Mouse (Mus musculus): ENCODE data around the gene Fyb. TPM values are rescaled to one million over a fixed set of nuclear protein-coding genes. Genes with fewer than 3 reads are reported as not detected.
A peak's percentile ranks its signal among the peaks of the same experiment; 100 is the strongest.

Gene Fyb
- total RNA-seq, 2 experiments from 2014 or later, result 2.0 to 3.4 TPM

DNA sequence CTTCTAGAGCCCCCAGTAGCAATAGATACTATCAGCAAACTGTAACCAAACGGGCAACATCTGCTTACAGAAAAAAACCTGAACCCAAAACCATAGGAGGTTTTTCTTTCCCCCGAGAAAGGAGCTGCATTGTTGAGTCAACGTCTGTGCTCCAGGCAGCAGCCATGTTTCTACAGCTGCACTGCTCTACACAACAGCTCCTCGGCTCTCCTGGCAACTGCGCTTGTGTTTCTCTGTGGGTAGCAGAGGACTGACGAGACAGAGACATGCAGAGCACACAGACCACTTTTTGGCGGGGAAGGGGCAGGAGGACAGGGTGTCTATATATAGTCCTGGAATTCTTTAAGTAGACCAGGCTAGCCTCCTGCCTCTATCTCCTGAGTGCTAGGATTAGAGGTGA lies 65.5 kb downstream of the Fyb start:
- intact Hi-C loops (cut with DNase I; ENCODE audit: low total_unique reads), result no loop called here
- no peak for DNase-seq

DNA sequence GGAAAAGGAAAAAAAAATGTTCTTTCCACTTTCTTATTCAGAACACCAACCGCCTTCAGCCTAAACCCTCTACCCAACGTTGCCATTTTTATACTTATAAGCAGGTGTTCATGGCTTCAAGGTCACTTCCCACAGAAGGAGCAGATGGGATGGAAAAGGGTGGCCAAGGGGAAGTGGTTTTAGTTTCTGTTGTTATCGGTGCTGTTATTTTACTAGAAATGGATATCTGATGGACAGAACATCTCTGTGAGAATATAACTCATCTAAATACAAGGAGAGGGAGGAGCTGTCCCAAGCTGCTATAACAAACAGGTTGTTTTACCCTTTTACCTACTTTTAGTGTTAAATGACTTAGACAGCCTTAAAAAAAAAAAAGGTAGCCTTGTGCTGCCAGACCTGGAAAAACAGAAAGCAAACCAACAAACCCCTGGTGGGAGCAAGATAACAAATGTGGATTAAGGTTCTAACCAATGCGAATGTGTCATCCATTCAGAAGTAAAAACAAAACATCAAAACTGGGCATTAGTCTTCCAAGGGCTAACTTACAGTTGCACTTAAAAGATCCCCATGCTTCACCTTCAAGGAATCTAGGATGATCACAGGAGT lies 68.3 kb downstream of the Fyb start:
- DNase-seq, result no peak
- intact Hi-C loops (cut with DNase I; ENCODE audit: low total_unique reads), result no loop called here

DNA sequence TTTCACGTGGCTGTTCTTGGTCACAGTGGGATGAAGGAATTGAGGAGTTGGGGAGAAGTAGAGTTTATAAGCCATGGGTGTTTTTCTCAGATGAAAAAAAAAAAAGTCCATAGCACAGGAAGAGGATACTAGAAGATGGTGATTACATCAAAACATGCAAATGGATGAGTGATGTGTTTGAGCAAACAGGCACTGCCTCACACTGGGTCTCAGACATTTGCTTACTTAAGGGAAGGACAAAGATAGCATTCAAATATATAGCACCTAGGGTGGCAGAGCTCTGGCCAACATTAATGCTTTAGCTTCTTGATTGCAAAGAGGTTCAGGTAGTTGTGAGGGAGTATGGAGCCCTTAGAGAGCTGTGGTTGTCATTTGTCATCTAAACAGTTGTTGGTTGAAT lies 68.9 kb downstream of the Fyb start:
- DNase-seq, result no peak
- intact Hi-C loops (cut with DNase I; ENCODE audit: low total_unique reads), result no loop called here

DNA sequence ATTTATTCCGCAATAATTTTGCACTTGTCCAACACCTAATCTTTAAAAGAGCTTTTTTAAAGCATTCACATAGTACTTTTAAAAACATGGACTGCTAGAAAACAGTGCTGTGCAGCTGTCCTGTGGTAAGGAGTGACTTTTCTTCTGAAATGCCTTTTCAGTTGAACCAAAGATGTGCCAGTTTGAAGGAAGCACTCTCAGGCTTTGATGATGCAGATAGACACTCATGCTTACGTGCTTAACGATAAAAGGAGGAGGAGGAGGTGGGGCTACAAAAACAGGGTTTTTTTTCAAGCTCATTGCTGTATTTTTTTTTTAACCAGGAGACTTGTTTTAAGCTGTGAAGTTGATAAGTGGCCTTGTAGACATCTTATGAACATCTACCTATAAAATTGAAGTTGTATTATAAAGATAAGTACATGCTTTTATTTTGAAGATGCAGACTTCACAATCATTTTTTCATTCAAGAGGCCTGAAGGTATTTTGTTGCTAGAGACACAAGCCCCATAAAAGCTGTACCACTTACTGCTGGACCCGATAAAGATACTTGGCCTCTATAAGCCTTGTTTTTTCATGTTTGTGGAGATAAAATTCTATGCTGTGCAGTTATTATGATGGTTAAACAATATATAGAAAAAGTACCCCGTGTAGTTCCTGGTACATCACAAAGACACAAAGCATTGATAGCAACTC lies 70.1 kb downstream of the Fyb start:
- DNase-seq, result no peak
- intact Hi-C loops (cut with DNase I; ENCODE audit: low total_unique reads), result no loop called here

DNA sequence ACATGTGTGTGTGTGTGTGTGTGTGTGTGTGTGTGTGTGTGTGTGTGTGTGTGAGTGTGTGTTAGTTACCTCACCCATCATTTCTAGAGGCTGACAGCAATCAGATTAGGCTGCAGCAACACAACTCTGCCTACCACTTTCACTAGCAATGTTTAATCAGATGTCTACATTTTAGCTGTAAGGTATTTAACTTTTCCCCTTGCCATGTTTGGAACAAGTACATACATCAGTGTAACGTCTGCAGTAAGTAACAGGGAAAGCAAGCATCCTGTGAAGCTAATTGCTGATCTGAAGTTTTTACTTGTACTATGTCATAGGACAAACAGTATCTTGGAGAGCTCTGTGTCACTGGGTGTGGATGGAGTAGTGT lies 70.6 kb downstream of the Fyb start:
- DNase-seq, result no peak
- intact Hi-C loops (cut with DNase I; ENCODE audit: low total_unique reads), result no loop called here

DNA sequence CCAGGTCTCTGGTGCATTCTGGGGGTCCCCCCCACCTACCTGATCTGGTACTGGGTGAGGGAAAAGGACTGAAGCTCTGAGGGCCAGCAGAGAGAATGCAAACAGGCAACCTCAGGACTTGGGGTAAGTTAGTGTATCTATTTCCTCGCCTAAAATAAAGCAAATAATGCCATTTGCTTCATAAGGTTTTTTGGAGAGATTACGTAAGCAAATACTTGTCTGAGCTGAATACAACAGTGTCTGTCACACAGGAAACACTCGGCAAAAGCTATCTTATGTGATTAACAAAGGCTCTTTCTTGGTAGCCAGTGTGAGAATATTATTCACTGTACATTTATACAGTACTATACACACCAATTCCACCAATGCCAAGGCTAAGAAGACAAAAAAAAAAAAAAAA lies 76.0 kb downstream of the Fyb start:
- intact Hi-C loops (cut with DNase I; ENCODE audit: low total_unique reads), result no loop called here
- DNase-seq, result no peak

DNA sequence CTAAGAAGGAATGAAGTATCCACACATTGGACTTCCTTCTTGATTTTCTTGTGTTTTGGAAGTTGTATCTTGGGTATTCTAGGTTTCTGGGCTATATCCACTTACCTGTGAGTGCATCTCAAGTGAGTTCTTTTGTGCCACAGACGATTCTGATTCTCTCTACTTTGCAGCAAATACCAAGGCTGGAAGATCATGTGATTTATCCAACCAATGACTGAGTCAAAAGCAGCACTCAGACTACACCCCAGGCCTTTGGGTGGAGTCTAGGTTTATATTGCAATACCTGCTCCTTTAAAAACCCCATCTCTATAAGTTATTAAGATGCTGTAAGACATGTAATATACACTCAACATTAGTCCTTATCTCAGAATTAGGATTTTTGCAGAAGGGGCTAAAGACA lies 77.7 kb downstream of the Fyb start:
- DNase-seq, result no peak
- intact Hi-C loops (cut with DNase I; ENCODE audit: low total_unique reads), result no loop called here

DNA sequence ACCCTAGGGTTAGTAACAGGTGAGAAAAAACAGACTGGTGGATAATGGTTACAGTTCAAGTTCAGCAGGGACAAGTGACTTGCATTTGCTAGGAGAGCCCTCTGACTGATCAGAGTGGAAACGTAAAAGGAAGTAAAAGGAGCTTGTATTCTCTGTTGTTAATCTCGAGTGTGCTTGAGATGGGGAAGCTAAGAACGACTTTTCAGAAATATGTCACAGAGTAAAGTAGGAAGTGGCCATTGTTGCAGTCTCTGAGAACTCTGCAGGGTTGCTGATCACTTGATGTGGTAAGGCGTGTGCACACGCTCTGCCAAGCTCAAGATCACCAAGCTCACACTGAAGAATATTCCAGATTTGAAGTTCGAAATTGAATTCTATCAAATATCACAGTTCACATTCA lies 78.7 kb downstream of the Fyb start:
- intact Hi-C loops (cut with DNase I; ENCODE audit: low total_unique reads), result no loop called here

DNA sequence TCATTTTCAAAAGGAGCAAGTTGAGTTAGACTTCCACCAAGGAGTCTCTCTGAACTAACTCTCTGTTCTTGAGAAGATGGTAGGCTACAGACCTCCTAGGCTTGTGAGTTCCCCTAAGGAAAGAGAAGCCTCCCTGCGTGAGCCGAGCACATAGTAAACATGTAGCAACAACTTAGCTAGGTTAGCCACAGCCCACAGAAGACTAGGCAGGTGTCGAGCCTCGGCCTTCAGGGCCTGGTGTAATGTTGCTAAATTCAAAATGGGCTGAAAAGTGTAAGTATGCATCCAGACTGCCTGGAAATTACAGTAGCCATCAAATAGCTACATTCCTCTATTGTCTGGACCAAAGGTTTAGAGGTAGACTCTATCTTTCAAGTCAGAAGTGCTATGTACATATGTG lies 79.3 kb downstream of the Fyb start:
- intact Hi-C loops (cut with DNase I; ENCODE audit: low total_unique reads), result no loop called here

More for the DNA sequence above, 78.7 kb downstream of the Fyb start:
- DNase-seq, result no peak

DNA sequence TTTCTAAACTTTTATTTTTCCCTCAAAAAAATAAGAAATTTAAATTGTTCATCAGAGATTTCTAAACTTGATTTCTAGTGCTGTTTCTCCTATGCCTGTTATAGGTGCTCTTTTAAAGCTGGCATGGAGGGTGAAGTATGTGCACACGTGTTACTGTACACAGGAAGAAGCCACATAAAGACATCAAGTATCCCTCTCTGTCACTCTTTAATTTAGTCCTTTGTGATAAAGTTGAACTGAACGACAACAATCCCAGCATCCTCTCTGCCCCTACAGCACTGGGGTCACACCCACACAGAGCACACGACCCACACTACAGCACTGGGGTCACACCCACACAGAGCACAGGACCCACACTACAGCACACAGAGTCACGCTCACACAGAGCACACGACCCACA lies 88.0 kb downstream of the Fyb start:
- no peak for DNase-seq
- intact Hi-C loops (cut with DNase I; ENCODE audit: low total_unique reads), result no loop called here

More for the DNA sequence above, 79.3 kb downstream of the Fyb start:
- no peak for DNase-seq

DNA sequence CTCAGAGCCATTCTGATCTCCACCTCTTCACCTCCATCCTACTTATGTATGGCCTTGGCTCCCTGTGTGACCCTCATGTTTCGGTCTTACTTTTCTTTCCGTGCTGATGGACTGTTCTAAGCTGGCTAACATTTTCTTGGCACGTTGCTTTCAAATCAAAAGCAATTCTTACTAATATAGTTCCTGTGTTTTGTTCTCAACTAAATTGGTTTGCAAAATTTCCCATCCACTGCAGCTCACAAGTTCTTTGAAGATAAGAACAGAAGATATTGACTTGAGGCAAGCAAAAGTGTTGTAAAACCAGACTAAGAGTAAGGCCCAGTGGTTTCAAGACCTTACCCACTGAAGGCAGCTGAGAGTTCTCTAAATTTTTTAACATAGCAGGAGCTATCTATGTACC lies 90.2 kb downstream of the Fyb start:
- DNase-seq, result no peak
- intact Hi-C loops (cut with DNase I; ENCODE audit: low total_unique reads), result no loop called here

DNA sequence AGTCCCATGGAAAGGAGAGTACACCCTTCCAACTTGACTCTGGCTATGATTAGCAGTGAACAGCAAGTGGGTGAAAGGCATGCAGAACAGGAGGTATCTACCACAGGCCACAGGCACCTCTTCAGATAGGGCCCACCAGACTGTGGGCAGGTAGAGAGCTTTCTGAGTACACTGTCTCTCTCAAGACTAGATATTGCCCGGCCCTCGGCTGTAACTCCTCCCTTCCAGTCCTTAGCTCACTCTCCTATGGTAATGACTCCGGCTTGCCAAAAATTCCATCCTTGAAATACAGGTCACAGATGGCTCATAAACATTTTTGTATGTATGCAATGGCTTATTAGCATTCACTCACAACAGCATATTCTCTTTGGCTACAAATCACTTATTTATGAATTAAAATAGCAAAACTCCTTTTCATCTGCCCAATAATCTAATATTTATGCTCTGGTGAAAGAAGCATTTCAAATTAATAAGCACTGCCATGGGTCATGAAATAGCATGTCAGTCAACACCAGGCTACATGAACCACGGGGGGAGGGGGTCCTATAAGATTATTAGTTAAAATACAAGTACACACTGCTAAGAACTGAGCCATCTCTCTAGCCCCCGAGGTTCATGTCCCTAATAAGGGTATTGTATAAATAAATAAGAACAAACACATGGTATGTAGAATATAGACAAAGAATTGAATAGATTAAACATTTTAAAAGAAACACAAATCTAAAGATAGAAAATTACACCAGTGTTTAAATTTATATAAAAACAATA lies 93.9 kb downstream of the Fyb start:
- intact Hi-C loops (cut with DNase I; ENCODE audit: low total_unique reads), result no loop called here
- DNase-seq, result no peak

DNA sequence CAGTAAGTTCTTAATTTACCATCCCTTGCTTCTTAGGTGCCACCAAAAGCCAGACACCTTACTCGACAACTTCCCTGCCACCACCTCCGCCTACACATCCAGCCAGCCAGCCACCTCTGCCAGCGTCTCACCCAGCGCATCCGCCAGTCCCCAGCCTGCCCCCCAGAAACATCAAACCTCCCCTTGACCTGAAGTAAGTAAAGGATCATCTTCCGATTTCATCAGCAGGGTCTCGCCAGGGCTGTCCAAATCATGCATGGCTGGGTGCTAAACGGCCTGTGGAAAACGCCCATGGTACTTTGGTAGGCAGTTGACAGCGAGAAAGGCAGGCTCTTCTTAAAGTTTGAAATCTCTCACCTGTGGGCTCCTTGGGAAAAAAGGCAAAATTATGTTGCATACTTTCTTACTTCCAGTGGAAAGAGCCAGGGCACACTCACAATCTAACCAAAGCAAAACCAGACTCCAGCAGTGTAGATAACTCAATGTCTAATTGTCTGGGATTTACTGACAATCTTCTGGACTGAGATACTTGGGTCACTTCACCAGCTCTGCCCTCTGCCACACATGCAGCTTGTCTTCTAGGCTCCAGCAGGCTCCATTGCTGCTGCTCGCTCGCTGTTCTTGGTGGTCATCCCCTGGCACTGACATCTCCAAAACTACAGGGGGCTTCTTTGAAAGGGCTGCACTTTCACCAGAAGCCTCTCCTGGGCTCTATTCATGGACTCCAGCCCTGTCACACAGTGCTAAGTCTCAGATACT lies 97.1 kb downstream of the Fyb start:
- no peak for DNase-seq
- intact Hi-C loops (cut with DNase I; ENCODE audit: low total_unique reads), result no loop called here

DNA sequence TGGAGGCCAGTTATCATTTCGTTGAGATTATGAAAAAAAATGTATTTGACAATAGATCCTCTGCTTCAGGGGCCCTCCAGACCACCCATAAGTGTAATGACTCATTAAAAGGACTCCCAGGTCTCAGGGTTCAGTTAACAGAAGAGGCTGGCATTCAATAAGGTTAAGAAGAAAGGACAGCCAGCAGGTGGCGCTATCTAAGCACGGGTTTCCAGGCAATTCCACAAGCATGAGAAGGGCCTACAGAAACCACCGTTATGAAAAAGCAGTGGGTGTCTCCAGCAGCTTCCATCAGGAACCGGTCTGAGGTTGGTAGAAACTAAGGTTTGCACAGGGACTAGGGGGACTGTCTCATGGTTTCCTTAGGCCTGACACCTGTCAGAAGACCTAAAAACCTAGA lies 99.9 kb downstream of the Fyb start:
- peak; percentile 75 for DNase-seq
- intact Hi-C loops (cut with DNase I; ENCODE audit: low total_unique reads), result no loop called here

DNA sequence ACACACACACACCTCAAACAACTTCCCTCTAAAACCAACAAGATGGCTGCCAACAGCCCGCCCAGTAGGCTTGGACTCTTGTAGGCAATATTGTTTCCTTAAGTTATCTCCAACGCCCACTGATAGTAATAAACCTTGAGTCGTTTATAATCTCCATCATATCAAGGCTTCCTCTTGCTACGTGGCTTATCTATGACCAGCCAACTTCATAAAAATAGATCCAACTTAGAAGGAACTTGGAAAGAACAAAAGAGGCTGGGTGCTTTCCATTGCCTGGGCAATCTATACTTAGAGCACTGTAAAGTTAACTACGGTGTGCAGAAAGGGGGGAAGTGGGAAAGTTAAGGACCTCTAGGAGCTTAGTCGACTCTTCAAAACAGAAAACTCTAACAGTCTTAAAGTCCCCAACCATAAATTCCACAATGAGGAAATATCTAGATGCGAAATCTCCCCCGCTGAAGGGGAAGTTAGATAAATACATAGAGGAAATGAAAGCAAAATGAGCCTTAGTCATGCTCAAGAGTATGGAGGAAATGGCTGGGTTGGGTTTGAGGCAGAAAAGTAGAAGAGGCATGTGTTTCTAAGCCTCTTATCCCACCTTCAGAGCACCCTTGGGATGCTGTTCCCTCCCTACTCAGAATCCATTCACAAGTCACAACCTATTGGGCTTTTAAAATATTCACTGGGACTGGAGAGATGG lies 101.0 kb downstream of the Fyb start:
- no peak for DNase-seq
- intact Hi-C loops (cut with DNase I; ENCODE audit: low total_unique reads), result no loop called here

DNA sequence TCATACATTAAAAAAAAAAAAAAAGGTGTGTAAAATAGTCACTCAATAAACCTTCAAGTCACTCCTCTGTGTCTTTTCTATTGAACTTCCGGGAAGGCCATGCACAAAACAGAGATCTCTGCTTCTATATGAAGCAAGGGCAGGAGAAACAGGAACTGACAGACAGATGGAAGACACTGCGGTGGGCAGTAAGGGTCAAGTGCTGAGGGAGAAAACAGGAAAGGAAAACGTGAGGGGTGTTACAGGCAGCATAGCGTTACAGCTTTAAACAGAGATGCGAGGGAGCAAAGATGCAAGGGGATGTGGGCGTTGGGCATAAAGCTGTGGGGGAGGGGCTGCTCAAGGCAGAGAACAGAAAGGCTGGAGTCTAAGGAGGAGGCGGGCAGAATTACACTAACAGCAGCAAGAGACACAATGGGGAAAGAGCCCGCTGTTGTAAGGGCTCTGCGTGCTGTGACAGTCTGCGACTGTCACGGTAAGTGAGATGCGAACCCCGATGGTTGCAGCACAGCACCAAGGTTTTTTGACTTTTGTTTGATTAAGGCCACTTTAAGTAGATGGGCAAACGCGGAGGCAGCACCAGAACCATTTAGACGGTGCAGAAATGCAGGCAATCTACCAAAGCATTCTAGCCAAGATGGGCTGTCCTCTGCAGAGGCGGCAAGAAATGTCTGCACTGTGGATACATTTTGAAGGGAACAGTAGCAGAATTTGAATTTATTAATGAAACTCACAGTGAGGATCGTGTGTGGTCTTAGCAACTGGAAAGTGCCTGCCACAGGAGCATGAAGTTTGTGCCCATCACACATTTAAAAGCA lies 101.9 kb downstream of the Fyb start:
- intact Hi-C loops (cut with DNase I; ENCODE audit: low total_unique reads), result no loop called here
- no peak for DNase-seq

DNA sequence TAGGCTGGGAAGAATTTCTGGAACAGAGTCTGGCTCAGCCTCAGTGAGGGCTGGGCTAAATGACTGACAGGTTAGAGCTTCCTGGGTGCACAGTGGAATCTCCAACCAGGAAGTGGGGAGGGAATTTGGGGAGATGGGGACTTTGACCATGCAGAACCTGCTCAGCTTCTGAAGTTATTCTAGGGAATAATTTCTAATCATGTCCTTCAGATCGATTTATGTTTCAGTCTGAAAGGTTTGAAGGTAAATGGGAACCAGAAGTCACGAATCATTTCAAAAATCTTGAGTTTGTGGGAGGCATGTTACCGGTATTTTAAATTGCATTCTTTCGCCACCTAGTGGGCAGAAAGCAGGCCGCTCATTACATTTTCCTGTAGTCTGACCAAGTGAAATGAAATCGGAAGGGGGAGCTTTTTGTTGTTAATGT lies 103.0 kb downstream of the Fyb start:
- DNase-seq, result no peak
- intact Hi-C loops (cut with DNase I; ENCODE audit: low total_unique reads), result no loop called here

DNA sequence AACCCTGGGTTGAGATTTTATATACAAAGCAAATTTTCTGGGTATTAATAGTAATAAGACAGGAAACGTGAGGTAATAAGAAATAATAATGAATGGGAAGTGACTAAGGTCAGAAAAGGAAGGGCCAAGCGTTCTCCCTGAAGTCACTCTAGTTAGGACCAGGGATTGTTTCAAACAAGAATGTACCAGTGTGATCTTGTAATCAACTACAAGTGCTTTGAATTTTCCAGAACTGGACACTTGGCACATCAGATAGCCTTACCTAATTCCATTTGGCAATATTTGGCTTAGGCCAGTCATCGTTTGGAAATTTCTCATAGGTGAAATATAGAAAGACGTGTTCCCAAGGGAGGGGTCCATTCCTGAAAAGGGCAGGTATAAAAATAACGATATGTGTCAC lies 103.5 kb downstream of the Fyb start:
- no peak for DNase-seq
- intact Hi-C loops (cut with DNase I; ENCODE audit: low total_unique reads), result no loop called here

Data from gastrocnemius, postnatal 14 days (tissue).